Mouse (Mus musculus) lung, adult 18-20 months (tissue): ENCODE measurements around the gene Stambpl1.
"Not testable (repeated sequence)": the region's sequence is repeated elsewhere in the genome, so short reads cannot be mapped to it uniquely, and the experiment has no call there.

Experiments used
- DNase-seq, 2 experiments: peaks; one replicate each; pipeline ENCODE4 v3.0.0; 2022; ENCODE audit warnings: mixed read lengths in 2 of 2

Stambpl1 gene

GRCm38 (mm10) chr19:34198901-34199300, 6.9 kb downstream of the Stambpl1 start:
- peak in 1 of 2 experiments; percentile 37 for DNase-seq

GRCm38 (mm10) chr19:34199488-34199887, 7.5 kb downstream of the Stambpl1 start:
- no peak for DNase-seq

- DNase-seq, result no peak
Measured at GRCm38 (mm10) chr19:34202668-34203067, 10.6 kb downstream of the Stambpl1 start.

GRCm38 (mm10) chr19:34206128-34206527, 14.1 kb downstream of the Stambpl1 start:
- DNase-seq, result not testable (repeated sequence)

- no peak for DNase-seq
Measured at GRCm38 (mm10) chr19:34206760-34207440, 14.9 kb downstream of the Stambpl1 start.

- no peak for DNase-seq
Measured at GRCm38 (mm10) chr19:34209031-34209430, 17.0 kb downstream of the Stambpl1 start.

GRCm38 (mm10) chr19:34209930-34210581, 18.0 kb downstream of the Stambpl1 start:
- no peak for DNase-seq

GRCm38 (mm10) chr19:34210841-34211240, 18.8 kb downstream of the Stambpl1 start:
- no peak for DNase-seq

- DNase-seq, result peak in 1 of 2 experiments; percentile 44
Measured at GRCm38 (mm10) chr19:34212489-34213250, 20.6 kb downstream of the Stambpl1 start.

GRCm38 (mm10) chr19:34213251-34213645, 21.2 kb downstream of the Stambpl1 start:
- DNase-seq, result no peak

GRCm38 (mm10) chr19:34214136-34214535, 22.1 kb downstream of the Stambpl1 start:
- DNase-seq, result no peak

- no peak for DNase-seq
Measured at GRCm38 (mm10) chr19:34216956-34217355, 24.9 kb downstream of the Stambpl1 start.

- DNase-seq, result no peak
Measured at GRCm38 (mm10) chr19:34217761-34218160, 25.7 kb downstream of the Stambpl1 start.

GRCm38 (mm10) chr19:34219260-34219968, 27.4 kb downstream of the Stambpl1 start:
- DNase-seq, result no peak

GRCm38 (mm10) chr19:34220732-34221380, 28.8 kb downstream of the Stambpl1 start:
- DNase-seq, result no peak

GRCm38 (mm10) chr19:34222805-34223204, 30.8 kb downstream of the Stambpl1 start:
- DNase-seq, result no peak

GRCm38 (mm10) chr19:34231596-34231995, 39.6 kb downstream of the Stambpl1 start:
- no peak for DNase-seq

- no peak for DNase-seq
Measured at GRCm38 (mm10) chr19:34232326-34232725, 40.3 kb downstream of the Stambpl1 start.

GRCm38 (mm10) chr19:34233944-34234343, 41.9 kb downstream of the Stambpl1 start:
- peak; percentile 58 to 65 for DNase-seq

GRCm38 (mm10) chr19:34236049-34236448, 44.0 kb downstream of the Stambpl1 start:
- DNase-seq, result no peak

GRCm38 (mm10) chr19:34237746-34238145, 45.7 kb downstream of the Stambpl1 start:
- no peak for DNase-seq

- no peak for DNase-seq
Measured at GRCm38 (mm10) chr19:34240273-34241039, 48.4 kb downstream of the Stambpl1 start.
